Mouse (Mus musculus) intestine, postnatal 0 days (tissue): Measurements from ENCODE around the gene Oog4. TPM values are rescaled to one million over a fixed set of nuclear protein-coding genes. Genes with fewer than 3 reads are reported as not detected.
A peak's percentile ranks its signal among the peaks of the same experiment; 100 is the strongest.

Experiments used
- ATAC-seq: fragments of 200-750 bp; cut with Nextera tagmentation; 2 replicates; pipeline ENCODE4 v1.8.0; 2017; ENCODE audit warnings: mild to moderate bottlenecking, moderate TSS enrichment, moderate library complexity
- H3K27ac ChIP-seq: fragments of 300-500 bp; sonication (generic); 2 replicates; pipeline ENCODE4 v1.5.1; 2014; ENCODE audit warnings: mild to moderate bottlenecking, low read depth, low read length, moderate library complexity
- H3K27me3 ChIP-seq: fragments of 300-500 bp; sonication (generic); replicated peaks from 2 replicates; pipeline ENCODE4 v1.6.1; 2014; ENCODE audit warnings: low read length, mixed read lengths; ENCODE audit not compliant: control insufficient read depth, insufficient read depth
- H3K36me3 ChIP-seq: fragments of 300-500 bp; sonication (generic); 2 replicates; pipeline ENCODE4 v1.6.1; 2014; ENCODE audit warnings: mild to moderate bottlenecking, moderate library complexity; ENCODE audit not compliant: control insufficient read depth, insufficient read depth
- H3K4me1 ChIP-seq: fragments of 300-500 bp; sonication (generic); replicated peaks from 2 replicates; pipeline ENCODE4 v1.6.1; 2014; ENCODE audit warnings: antibody characterized with exemption, low read length, mixed read lengths; ENCODE audit not compliant: control insufficient read depth, insufficient read depth
- H3K4me2 ChIP-seq: fragments of 300-500 bp; sonication (generic); replicated peaks from 2 replicates; pipeline ENCODE4 v1.6.1; 2014; ENCODE audit warnings: low read depth, mild to moderate bottlenecking, moderate library complexity
- H3K4me3 ChIP-seq: fragments of 300-500 bp; sonication (generic); 2 replicates; pipeline ENCODE4 v1.5.1; 2014; ENCODE audit warnings: low read depth, low read length
- H3K9ac ChIP-seq: fragments of 300-500 bp; sonication (generic); 2 replicates; pipeline ENCODE4 v1.6.1; 2014; ENCODE audit warnings: mild to moderate bottlenecking, low read depth, low read length
- H3K9me3 ChIP-seq: fragments of 300-500 bp; sonication (generic); 2 replicates; pipeline ENCODE4 v1.6.1; 2016; ENCODE audit warnings: mixed run types; ENCODE audit not compliant: control insufficient read depth
- CTCF ChIP-seq: sonication (generic); IDR thresholded peaks from 2 replicates; pipeline ENCODE4 v1.5.1; 2016; ENCODE audit warnings: low read depth, mild to moderate bottlenecking, control low read depth, antibody characterized with exemption, moderate library complexity
- WGBS: fragments of 180-500 bp; shearing (Covaris S2); extraction: QIAGEN DNeasy Blood & Tissue Kit; methylation state at CpG from one replicate; pipeline ENCODE4 v1.1.7; 2014; 5-methylcytosine and 5-hydroxymethylcytosine counted together
- polyA plus RNA-seq: library from polyadenylated mRNA; unstranded; fragments of >200 nt; fragmentation: Nextera tagmentation; extraction: Ambion mirVana; gene quantifications from 2 replicates; pipeline ENCODE4 v1.2.1, GENCODE M21; 2015

Gene Oog4
- polyA plus RNA-seq, 1 experiment from 2014 or later, result not detected

GRCm38 (mm10) chr4:143394181-143394580 is 55.9 kb downstream of the Oog4 start, which contains the start of gene Pramel1:
Pramel1 (plus strand) TSS chr4:143394428.
- no peak within 1 kb of the TSS for H3K4me2 ChIP-seq
- H3K4me3 ChIP-seq, result no peak within 1 kb of the TSS
- 79% methylated on average over 26 of the region's 26 CpGs for WGBS
- H3K27ac ChIP-seq, result no peak within 1 kb of the TSS
- H3K27me3 ChIP-seq, result no peaks in the 10 kb centered on the region
- TF ChIP-seq CTCF, result no peak
- no peaks in the 10 kb centered on the region for H3K4me1 ChIP-seq
- no peaks in the 10 kb centered on the region for H3K36me3 ChIP-seq
- H3K9ac ChIP-seq, result no peak within 1 kb of the TSS
- H3K9me3 ChIP-seq, result no peaks in the 10 kb centered on the region
- no peak for ATAC-seq

GRCm38 (mm10) chr4:143388955-143389702 is 61.0 kb downstream of the Oog4 start:
- peak overlapping the region; percentile 68 for H3K4me2 ChIP-seq
- H3K27me3 ChIP-seq, result no peaks in the 10 kb centered on the region
- 10% methylated on average over 33 of the region's 43 CpGs for WGBS
- peak; percentile 63 for TF ChIP-seq CTCF
- peak overlapping the region; percentile 38 for H3K4me3 ChIP-seq
- no peak overlapping the region for H3K27ac ChIP-seq
- no peaks in the 10 kb centered on the region for H3K9me3 ChIP-seq
- H3K36me3 ChIP-seq, result no peaks in the 10 kb centered on the region
- ATAC-seq, result 0 out of 2 replicates have a peak, but pooled peaks have one; percentile 43
- H3K4me1 ChIP-seq, result 0 out of 2 replicates have a peak, but pooled peaks cover 3% of the 10 kb centered on the region
- peak overlapping the region; percentile 22 for H3K9ac ChIP-seq

Other genes with a start within 250 kb of the Oog4 start
- 4.0 and 4.6 TPM in 2 replicates for gene Prdm2, start 237.3 kb downstream of the Oog4 start, polyA plus RNA-seq
- gene Pdpn, start 150.8 kb downstream of the Oog4 start, polyA plus RNA-seq, result 18.1 and 18.5 TPM in 2 replicates
- not detected in 2 replicates for gene Lrrc38, start 100.6 kb downstream of the Oog4 start, polyA plus RNA-seq
- not detected in 2 replicates for gene Pramel1, start 55.9 kb downstream of the Oog4 start, polyA plus RNA-seq
- gene Pramef8, start 37.9 kb downstream of the Oog4 start, polyA plus RNA-seq, result 5.0 and 6.0 TPM in 2 replicates
- gene Gm13043, start 61.0 kb upstream of the Oog4 start, polyA plus RNA-seq, result not detected in 2 replicates
- gene Gm13040, start 85.6 kb upstream of the Oog4 start, polyA plus RNA-seq, result not detected in 2 replicates
- gene BC080695, start 101.4 kb upstream of the Oog4 start, polyA plus RNA-seq, result not detected in 2 replicates
- not detected in 2 replicates for gene Gm13057, start 101.4 kb upstream of the Oog4 start, polyA plus RNA-seq
- not detected in 2 replicates for gene Gm13083, start 164.7 kb upstream of the Oog4 start, polyA plus RNA-seq
- not detected in 2 replicates for gene Gm13088, start 206.9 kb upstream of the Oog4 start, polyA plus RNA-seq